Mouse (Mus musculus): ENCODE measurements around the gene Tmem132b.
A peak's percentile ranks its signal among the peaks of the same experiment; 100 is the strongest.

The Tmem132b gene

GRCm38 (mm10) chr5:125515006-125515405 is 16.6 kb upstream of the Tmem132b start:
- no peak for DNase-seq (ENCODE audit: low spot score in 2 of 2)

GRCm38 (mm10) chr5:125518640-125519039 is 12.9 kb upstream of the Tmem132b start:
- DNase-seq (ENCODE audit: low spot score in 2 of 2) = peak in 1 of 2 experiments; percentile 66

- DNase-seq (ENCODE audit: low spot score in 2 of 2) = no peak
Measured at GRCm38 (mm10) chr5:125520930-125521590, 10.5 kb upstream of the Tmem132b start.

GRCm38 (mm10) chr5:125523361-125523760 is 8.2 kb upstream of the Tmem132b start:
- no peak for DNase-seq (ENCODE audit: low spot score in 2 of 2)

- DNase-seq (ENCODE audit: low spot score in 2 of 2) = no peak
Measured at GRCm38 (mm10) chr5:125525516-125525915, 6.1 kb upstream of the Tmem132b start.

GRCm38 (mm10) chr5:125526464-125526863 is 5.1 kb upstream of the Tmem132b start:
- no peak for DNase-seq (ENCODE audit: low spot score in 2 of 2)

GRCm38 (mm10) chr5:125529109-125529508 is 2.5 kb upstream of the Tmem132b start:
- peak; percentile 87 to 91 for DNase-seq (ENCODE audit: low spot score in 2 of 2)

- DNase-seq (ENCODE audit: low spot score in 2 of 2) = peak in 1 of 2 experiments; percentile 64
Measured at GRCm38 (mm10) chr5:125532191-125532544, 594 bp downstream of the Tmem132b start.

GRCm38 (mm10) chr5:125532545-125533224 is 1.1 kb downstream of the Tmem132b start:
- DNase-seq (ENCODE audit: low spot score in 2 of 2) = no peak

- DNase-seq (ENCODE audit: low spot score in 2 of 2) = peak; percentile 63 to 73
Measured at GRCm38 (mm10) chr5:125533225-125533900, 1.8 kb downstream of the Tmem132b start.

GRCm38 (mm10) chr5:125534168-125534610 is 2.6 kb downstream of the Tmem132b start:
- DNase-seq (ENCODE audit: low spot score in 2 of 2) = peak in 1 of 2 experiments; percentile 57

GRCm38 (mm10) chr5:125534611-125535324 is 3.2 kb downstream of the Tmem132b start:
- DNase-seq (ENCODE audit: low spot score in 2 of 2) = peak; percentile 83 to 85

GRCm38 (mm10) chr5:125545090-125545489 is 13.5 kb downstream of the Tmem132b start:
- no peak for DNase-seq (ENCODE audit: low spot score in 2 of 2)

- no peak for DNase-seq (ENCODE audit: low spot score in 2 of 2)
Measured at GRCm38 (mm10) chr5:125546293-125546692, 14.7 kb downstream of the Tmem132b start.

- DNase-seq (ENCODE audit: low spot score in 2 of 2) = no peak
Measured at GRCm38 (mm10) chr5:125549750-125550489, 18.3 kb downstream of the Tmem132b start.

GRCm38 (mm10) chr5:125555732-125556131 is 24.2 kb downstream of the Tmem132b start:
- DNase-seq (ENCODE audit: low spot score in 2 of 2) = no peak

GRCm38 (mm10) chr5:125563492-125563891 is 31.9 kb downstream of the Tmem132b start:
- no peak for DNase-seq (ENCODE audit: low spot score in 2 of 2)

- DNase-seq (ENCODE audit: low spot score in 2 of 2) = no peak
Measured at GRCm38 (mm10) chr5:125565725-125566124, 34.2 kb downstream of the Tmem132b start.

GRCm38 (mm10) chr5:125568457-125568856 is 36.9 kb downstream of the Tmem132b start:
- DNase-seq (ENCODE audit: low spot score in 2 of 2) = no peak

GRCm38 (mm10) chr5:125572011-125572410 is 40.4 kb downstream of the Tmem132b start:
- DNase-seq (ENCODE audit: low spot score in 2 of 2) = no peak

- DNase-seq (ENCODE audit: low spot score in 2 of 2) = no peak
Measured at GRCm38 (mm10) chr5:125574886-125575285, 43.3 kb downstream of the Tmem132b start.

All from right cerebral cortex, adult 2 months (tissue).